Mouse (Mus musculus): ENCODE results near the gene Pglyrp2. TPM values are rescaled to one million over a fixed set of nuclear protein-coding genes. Genes with fewer than 3 reads are reported as not detected.

Pglyrp2 gene
- total and polyA plus RNA-seq, 2 experiments: 69.5 to 251 TPM

DNA sequence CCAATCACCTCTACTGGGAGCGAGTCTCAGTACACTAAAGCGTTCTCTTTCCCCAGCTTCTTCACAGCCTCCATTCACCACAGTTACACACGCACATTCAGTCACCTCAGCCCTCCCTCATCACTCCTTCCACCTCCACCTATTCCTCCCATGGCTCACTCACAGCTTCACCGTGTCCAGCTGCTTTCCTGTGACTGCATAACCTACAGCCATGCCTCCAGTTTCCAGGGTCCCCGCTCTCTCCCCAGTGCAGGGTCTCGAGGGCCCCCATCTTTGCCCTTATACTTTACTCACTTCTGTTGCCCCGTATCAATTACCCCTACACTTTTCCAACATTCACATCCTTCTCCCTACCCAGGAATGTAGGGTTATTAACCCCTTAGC is 36.0 kb downstream of the Pglyrp2 start:
- no peak overlapping the region for H3K4me3 ChIP-seq (ENCODE audit: insufficient read depth, low read depth, low read length)
- no peak for TF ChIP-seq POLR2A (IDR thresholded peaks at IDR 0.05; ENCODE audit: extremely low read depth, insufficient read depth, low read length)
- TF ChIP-seq CTCF (IDR thresholded peaks at IDR 0.05; ENCODE audit: low read depth, low read length): no peak
- DNase-seq (ENCODE audit: extremely low read depth, low read depth, low spot score): no peak
- H3K4me1 ChIP-seq (ENCODE audit: control insufficient read depth, insufficient read depth, low read length): no peaks in the 10 kb centered on the region
- H3K36me3 ChIP-seq (ENCODE audit: control insufficient read depth, insufficient read depth, low read length): no peaks in the 10 kb centered on the region
- 71% methylated on average over 7 of the region's 7 CpGs for WGBS
- no peak overlapping the region for H3K9ac ChIP-seq (ENCODE audit: low read depth, low read length)
- H3K27ac ChIP-seq (replicated peaks; ENCODE audit: insufficient read depth, low read depth, low read length): no peak overlapping the region
- H3K27me3 ChIP-seq (ENCODE audit: control insufficient read depth, insufficient read depth, low read length): no peaks in the 10 kb centered on the region
- H3K79me2 ChIP-seq (ENCODE audit: control insufficient read depth, insufficient read depth, low read length): no peaks in the 10 kb centered on the region

DNA sequence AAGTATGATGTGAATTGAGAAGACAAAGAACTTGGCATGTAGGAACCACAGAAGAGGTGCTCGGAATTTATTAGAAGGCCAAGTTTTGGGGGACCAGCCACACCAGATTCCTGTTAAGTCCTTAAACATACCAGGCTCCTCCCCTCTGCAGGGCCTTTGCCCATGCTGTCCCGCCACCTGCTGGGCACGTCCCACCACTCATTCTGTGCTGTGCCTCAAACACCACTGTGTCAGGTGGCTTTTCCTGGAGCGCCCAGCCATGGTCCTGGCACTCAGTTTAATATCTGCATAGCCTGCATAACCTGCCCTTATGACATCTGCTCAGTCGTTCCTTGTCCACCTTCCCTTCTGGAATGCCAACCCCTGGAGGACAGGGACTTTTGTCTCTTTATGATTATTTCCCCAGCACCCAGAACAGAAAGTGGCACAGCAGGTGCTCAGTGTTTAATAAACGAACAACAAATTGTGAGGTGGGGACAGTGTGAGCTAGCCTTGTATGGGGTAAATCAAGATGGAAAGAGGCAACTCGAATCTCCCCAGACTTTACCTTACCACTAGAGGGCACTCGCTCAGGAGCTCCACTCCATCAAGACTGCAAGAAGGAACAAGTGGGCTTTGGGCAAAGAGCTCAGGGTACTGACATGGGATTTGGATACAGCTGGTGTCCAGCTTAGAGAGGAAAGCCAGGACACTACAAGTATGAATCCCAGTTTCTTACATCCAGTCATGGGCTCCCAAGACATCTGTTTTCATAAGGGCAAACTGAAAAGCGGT is 37.1 kb downstream of the Pglyrp2 start:
- DNase-seq (ENCODE audit: extremely low read depth, low read depth, low spot score): peak; percentile 47
- H3K79me2 ChIP-seq (ENCODE audit: control insufficient read depth, insufficient read depth, low read length): no peaks in the 10 kb centered on the region
- WGBS: 65% methylated on average over 9 of the region's 9 CpGs
- H3K27ac ChIP-seq (replicated peaks; ENCODE audit: insufficient read depth, low read depth, low read length): no peak overlapping the region
- TF ChIP-seq POLR2A (IDR thresholded peaks at IDR 0.05; ENCODE audit: extremely low read depth, insufficient read depth, low read length) (no peak), CTCF (IDR thresholded peaks at IDR 0.05; ENCODE audit: low read depth, low read length) (peak; percentile 68)
- no peak overlapping the region for H3K9ac ChIP-seq (ENCODE audit: low read depth, low read length)
- H3K27me3 ChIP-seq (ENCODE audit: control insufficient read depth, insufficient read depth, low read length): no peaks in the 10 kb centered on the region
- no peaks in the 10 kb centered on the region for H3K36me3 ChIP-seq (ENCODE audit: control insufficient read depth, insufficient read depth, low read length)
- H3K4me3 ChIP-seq (ENCODE audit: insufficient read depth, low read depth, low read length): no peak overlapping the region
- no peaks in the 10 kb centered on the region for H3K4me1 ChIP-seq (ENCODE audit: control insufficient read depth, insufficient read depth, low read length)

DNA sequence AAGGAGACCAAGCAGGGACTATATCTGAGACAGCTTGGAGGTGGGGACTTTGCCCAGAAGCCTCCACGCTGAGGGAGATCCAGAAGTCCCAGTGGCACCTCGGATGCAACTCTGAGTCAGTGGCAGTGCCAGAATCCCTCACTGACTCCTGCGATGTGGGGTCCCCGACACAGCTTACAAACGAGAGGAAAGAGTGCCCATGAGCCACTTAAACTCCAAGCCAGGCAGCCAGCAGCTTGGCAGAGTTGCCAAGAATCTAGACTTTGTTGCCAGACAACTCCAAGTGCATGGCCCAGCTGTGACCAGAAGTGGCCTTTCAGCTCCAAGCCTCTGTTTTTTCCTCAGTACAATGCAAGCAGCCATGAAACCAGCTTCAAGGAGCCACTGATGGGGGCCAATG is 40.3 kb downstream of the Pglyrp2 start:
- TF ChIP-seq POLR2A (IDR thresholded peaks at IDR 0.05; ENCODE audit: extremely low read depth, insufficient read depth, low read length) (no peak), CTCF (IDR thresholded peaks at IDR 0.05; ENCODE audit: low read depth, low read length) (no peak)
- DNase-seq (ENCODE audit: extremely low read depth, low read depth, low spot score): peak; percentile 60
- no peaks in the 10 kb centered on the region for H3K79me2 ChIP-seq (ENCODE audit: control insufficient read depth, insufficient read depth, low read length)

DNA sequence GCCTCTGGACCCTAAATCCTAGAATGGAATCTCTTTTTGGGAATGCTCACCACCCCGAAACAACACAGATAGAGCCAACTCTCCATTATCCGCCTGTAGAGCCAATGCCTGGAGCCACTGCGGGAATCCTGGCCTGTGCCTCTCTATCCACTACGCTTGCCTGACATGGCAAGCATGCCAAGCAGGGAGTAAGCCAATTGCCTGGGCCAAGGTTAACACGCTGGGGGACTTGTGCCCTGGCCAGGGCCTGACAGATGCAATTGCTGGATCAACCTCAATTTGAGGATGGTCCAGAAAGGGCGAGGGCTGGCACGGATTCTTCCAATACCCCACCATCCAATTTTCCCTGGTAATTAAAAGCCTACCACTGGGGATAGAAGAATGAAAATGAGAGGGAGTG is 41.4 kb downstream of the Pglyrp2 start:
- DNase-seq (ENCODE audit: extremely low read depth, low read depth, low spot score): peak; percentile 84
- Histone ChIP-seq H3K27me3 (ENCODE audit: control insufficient read depth, insufficient read depth, low read length) (no peaks in the 10 kb centered on the region), H3K36me3 (ENCODE audit: control insufficient read depth, insufficient read depth, low read length) (no peaks in the 10 kb centered on the region), H3K27ac (replicated peaks; ENCODE audit: insufficient read depth, low read depth, low read length) (no peak overlapping the region), H3K79me2 (ENCODE audit: control insufficient read depth, insufficient read depth, low read length) (no peaks in the 10 kb centered on the region), H3K4me3 (ENCODE audit: insufficient read depth, low read depth, low read length) (no peak overlapping the region), H3K9ac (ENCODE audit: low read depth, low read length) (no peak overlapping the region), H3K4me1 (ENCODE audit: control insufficient read depth, insufficient read depth, low read length) (no peaks in the 10 kb centered on the region)
- TF ChIP-seq CTCF (IDR thresholded peaks at IDR 0.05; ENCODE audit: low read depth, low read length): no peak
- no peak for TF ChIP-seq POLR2A (IDR thresholded peaks at IDR 0.05; ENCODE audit: extremely low read depth, insufficient read depth, low read length)
- WGBS: 23% methylated on average over 7 of the region's 7 CpGs

More for the DNA sequence above, 40.3 kb downstream of the Pglyrp2 start:
- WGBS: 67% methylated on average over 5 of the region's 5 CpGs
- no peaks in the 10 kb centered on the region for H3K36me3 ChIP-seq (ENCODE audit: control insufficient read depth, insufficient read depth, low read length)
- no peaks in the 10 kb centered on the region for H3K4me1 ChIP-seq (ENCODE audit: control insufficient read depth, insufficient read depth, low read length)
- H3K9ac ChIP-seq (ENCODE audit: low read depth, low read length): no peak overlapping the region
- H3K4me3 ChIP-seq (ENCODE audit: insufficient read depth, low read depth, low read length): no peak overlapping the region
- no peaks in the 10 kb centered on the region for H3K27me3 ChIP-seq (ENCODE audit: control insufficient read depth, insufficient read depth, low read length)
- no peak overlapping the region for H3K27ac ChIP-seq (replicated peaks; ENCODE audit: insufficient read depth, low read depth, low read length)

DNA sequence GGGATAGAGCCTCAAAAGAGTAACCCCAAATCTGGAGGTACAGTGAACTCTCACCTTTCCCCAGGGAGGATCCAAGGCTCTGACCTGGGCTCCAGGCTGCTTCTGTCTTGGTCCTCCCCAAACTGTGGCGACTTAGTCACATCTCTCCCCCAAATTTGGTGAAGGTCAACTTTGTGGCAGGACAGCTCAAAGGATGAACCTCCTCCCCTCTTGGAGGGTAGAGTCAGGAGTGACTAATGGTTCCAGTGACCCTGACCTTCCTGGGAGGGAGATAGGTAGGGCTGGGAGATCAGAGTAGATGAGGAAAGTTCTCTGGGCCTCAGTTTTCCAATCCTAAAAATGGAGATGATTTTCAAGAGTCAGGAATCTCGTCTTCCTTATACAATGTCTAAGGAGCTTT is 45.2 kb downstream of the Pglyrp2 start:
- H3K79me2 ChIP-seq (ENCODE audit: control insufficient read depth, insufficient read depth, low read length): no peaks in the 10 kb centered on the region
- no peaks in the 10 kb centered on the region for H3K27me3 ChIP-seq (ENCODE audit: control insufficient read depth, insufficient read depth, low read length)
- H3K4me1 ChIP-seq (ENCODE audit: control insufficient read depth, insufficient read depth, low read length): no peaks in the 10 kb centered on the region
- TF ChIP-seq POLR2A (IDR thresholded peaks at IDR 0.05; ENCODE audit: extremely low read depth, insufficient read depth, low read length) (no peak), CTCF (IDR thresholded peaks at IDR 0.05; ENCODE audit: low read depth, low read length) (no peak)
- no peak overlapping the region for H3K4me3 ChIP-seq (ENCODE audit: insufficient read depth, low read depth, low read length)
- 88% methylated on average over 2 of the region's 2 CpGs for WGBS
- no peak overlapping the region for H3K27ac ChIP-seq (replicated peaks; ENCODE audit: insufficient read depth, low read depth, low read length)
- no peak for DNase-seq (ENCODE audit: extremely low read depth, low read depth, low spot score)
- no peaks in the 10 kb centered on the region for H3K36me3 ChIP-seq (ENCODE audit: control insufficient read depth, insufficient read depth, low read length)
- H3K9ac ChIP-seq (ENCODE audit: low read depth, low read length): no peak overlapping the region

DNA sequence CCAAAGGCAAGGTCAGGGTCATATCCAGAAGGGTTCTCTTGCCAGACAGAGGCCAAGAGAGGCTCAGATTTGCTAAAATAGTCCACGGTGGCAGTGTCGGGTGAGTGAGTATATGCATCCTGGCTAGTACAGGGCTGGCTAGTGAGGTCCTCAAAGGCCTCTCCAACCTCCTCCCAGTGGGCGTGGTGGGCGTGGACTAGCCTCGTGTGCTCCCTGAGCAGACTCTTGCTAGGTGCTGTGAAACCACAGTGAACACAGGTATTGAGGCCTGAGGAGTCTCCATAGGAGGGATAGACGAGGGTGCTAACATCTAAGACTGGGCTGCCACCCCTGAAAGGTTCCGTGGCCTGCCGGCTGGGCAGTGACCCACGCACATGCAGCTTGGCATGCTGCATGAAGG is 46.8 kb downstream of the Pglyrp2 start:
- no peaks in the 10 kb centered on the region for H3K27me3 ChIP-seq (ENCODE audit: control insufficient read depth, insufficient read depth, low read length)
- no peaks in the 10 kb centered on the region for H3K79me2 ChIP-seq (ENCODE audit: control insufficient read depth, insufficient read depth, low read length)
- H3K9ac ChIP-seq (ENCODE audit: low read depth, low read length): no peak overlapping the region
- H3K4me1 ChIP-seq (ENCODE audit: control insufficient read depth, insufficient read depth, low read length): no peaks in the 10 kb centered on the region
- 89% methylated on average over 9 of the region's 9 CpGs for WGBS
- TF ChIP-seq CTCF (IDR thresholded peaks at IDR 0.05; ENCODE audit: low read depth, low read length): no peak
- no peak for TF ChIP-seq POLR2A (IDR thresholded peaks at IDR 0.05; ENCODE audit: extremely low read depth, insufficient read depth, low read length)
- no peak overlapping the region for H3K4me3 ChIP-seq (ENCODE audit: insufficient read depth, low read depth, low read length)
- no peaks in the 10 kb centered on the region for H3K36me3 ChIP-seq (ENCODE audit: control insufficient read depth, insufficient read depth, low read length)
- no peak overlapping the region for H3K27ac ChIP-seq (replicated peaks; ENCODE audit: insufficient read depth, low read depth, low read length)
- DNase-seq (ENCODE audit: extremely low read depth, low read depth, low spot score): no peak
